Mouse (Mus musculus) heart, postnatal 14 days (tissue): ENCODE data around the gene Fibin. TPM values are rescaled to one million over a fixed set of nuclear protein-coding genes. Genes with fewer than 3 reads are reported as not detected.

Experiments
- DNase-seq, 2 experiments: peaks; one replicate each; pipeline ENCODE4 v3.0.0; 2021 to 2022
- intact Hi-C: fragments of 180-260 bp; cut with DNase I; formaldehyde crosslinking; loops from one replicate; pipeline ENCODE4 v1.15.1; 2025
- long read RNA-seq, 2 experiments: library from polyadenylated mRNA; stranded (forward); transcript quantifications; one replicate each; pipeline ENCODE4 v2.0.0; 2021
- total RNA-seq, 2 experiments: library from RNA; stranded (reverse); gene quantifications; 2 replicates each; pipeline ENCODE4 v1.2.3; 2021

Gene Fibin
- 1 to 10 TPM; 7.8 to 9.4 TPM for total RNA-seq
- long read RNA-seq, experiment 1, transcript Fibin-201 (1 exons, 2,267 nt) = major isoform, 11 of 11 reads
- long read RNA-seq, experiment 1, partial matches to known transcripts = 0 of 11 reads
- long read RNA-seq, experiment 1, other reads (novel, unspliced or antisense) = 0 of 11 reads
- long read RNA-seq, experiment 2, transcript Fibin-201 (1 exons, 2,267 nt) = major isoform, 10 of 10 reads
- long read RNA-seq, experiment 2, partial matches to known transcripts = 0 of 10 reads
- long read RNA-seq, experiment 2, other reads (novel, unspliced or antisense) = 0 of 10 reads

- intact Hi-C loops = loop anchor here (5.0 kb wide), 1 partner anchor 130 kb away; no protein-coding TSS in a partner anchor
- DNase-seq = peak; percentile 50 to 56
Measured at GRCm38 (mm10) chr2:110362432-110363283, at the start of gene Fibin. Fibin (minus strand) TSS chr2:110363183.

GRCm38 (mm10) chr2:110411428-110411827, 48.4 kb upstream of the Fibin start:
- intact Hi-C loops = no loop called here
- DNase-seq = peak; percentile 41 to 54

- intact Hi-C loops = no loop called here
- DNase-seq = no peak
Measured at GRCm38 (mm10) chr2:110408757-110409156, 45.8 kb upstream of the Fibin start.

GRCm38 (mm10) chr2:110392714-110393336, 29.8 kb upstream of the Fibin start:
- intact Hi-C loops = no loop called here
- DNase-seq = no peak

- DNase-seq = no peak
- intact Hi-C loops = no loop called here
Measured at GRCm38 (mm10) chr2:110390736-110391409, 27.9 kb upstream of the Fibin start.

- intact Hi-C loops = no loop called here
- no peak for DNase-seq
Measured at GRCm38 (mm10) chr2:110379811-110380210, 16.8 kb upstream of the Fibin start.

- intact Hi-C loops = no loop called here
- DNase-seq = no peak
Measured at GRCm38 (mm10) chr2:110376660-110377059, 13.7 kb upstream of the Fibin start.

- intact Hi-C loops = no loop called here
- DNase-seq = no peak
Measured at GRCm38 (mm10) chr2:110375475-110375874, 12.5 kb upstream of the Fibin start.

GRCm38 (mm10) chr2:110373186-110373585, 10.2 kb upstream of the Fibin start:
- intact Hi-C loops = no loop called here

GRCm38 (mm10) chr2:110367382-110367887, 4.5 kb upstream of the Fibin start:
- DNase-seq = no peak

More at GRCm38 (mm10) chr2:110373186-110373585, 10.2 kb upstream of the Fibin start:
- DNase-seq = no peak

GRCm38 (mm10) chr2:110365401-110365800, 2.4 kb upstream of the Fibin start:
- DNase-seq = no peak
- intact Hi-C loops = no loop called here

More at GRCm38 (mm10) chr2:110367382-110367887, 4.5 kb upstream of the Fibin start:
- intact Hi-C loops = no loop called here

- DNase-seq = no peak
- intact Hi-C loops = loop anchor here (5.0 kb wide), 1 partner anchor 132 kb away; no protein-coding TSS in a partner anchor
Measured at GRCm38 (mm10) chr2:110363855-110364254, 872 bp upstream of the Fibin start.

- no peak for DNase-seq
- intact Hi-C loops = no loop called here
Measured at GRCm38 (mm10) chr2:110353302-110353970, 9.5 kb downstream of the Fibin start.

- intact Hi-C loops = no loop called here
- DNase-seq = no peak
Measured at GRCm38 (mm10) chr2:110351843-110352251, 11.1 kb downstream of the Fibin start.

GRCm38 (mm10) chr2:110351406-110351805, 11.6 kb downstream of the Fibin start:
- intact Hi-C loops = no loop called here
- DNase-seq = no peak

GRCm38 (mm10) chr2:110328953-110329352, 34.0 kb downstream of the Fibin start:
- no peak for DNase-seq
- intact Hi-C loops = no loop called here

- DNase-seq = peak in 1 of 2 experiments; percentile 10
- intact Hi-C loops = no loop called here
Measured at GRCm38 (mm10) chr2:110319949-110320348, 43.0 kb downstream of the Fibin start.

- no peak for DNase-seq
- intact Hi-C loops = no loop called here
Measured at GRCm38 (mm10) chr2:110319266-110319665, 43.7 kb downstream of the Fibin start.

- no peak for DNase-seq
- intact Hi-C loops = no loop called here
Measured at GRCm38 (mm10) chr2:110318719-110319118, 44.3 kb downstream of the Fibin start.
